Mouse (Mus musculus): Measurements from ENCODE around the gene Mgat5.

Gene Mgat5

DNA sequence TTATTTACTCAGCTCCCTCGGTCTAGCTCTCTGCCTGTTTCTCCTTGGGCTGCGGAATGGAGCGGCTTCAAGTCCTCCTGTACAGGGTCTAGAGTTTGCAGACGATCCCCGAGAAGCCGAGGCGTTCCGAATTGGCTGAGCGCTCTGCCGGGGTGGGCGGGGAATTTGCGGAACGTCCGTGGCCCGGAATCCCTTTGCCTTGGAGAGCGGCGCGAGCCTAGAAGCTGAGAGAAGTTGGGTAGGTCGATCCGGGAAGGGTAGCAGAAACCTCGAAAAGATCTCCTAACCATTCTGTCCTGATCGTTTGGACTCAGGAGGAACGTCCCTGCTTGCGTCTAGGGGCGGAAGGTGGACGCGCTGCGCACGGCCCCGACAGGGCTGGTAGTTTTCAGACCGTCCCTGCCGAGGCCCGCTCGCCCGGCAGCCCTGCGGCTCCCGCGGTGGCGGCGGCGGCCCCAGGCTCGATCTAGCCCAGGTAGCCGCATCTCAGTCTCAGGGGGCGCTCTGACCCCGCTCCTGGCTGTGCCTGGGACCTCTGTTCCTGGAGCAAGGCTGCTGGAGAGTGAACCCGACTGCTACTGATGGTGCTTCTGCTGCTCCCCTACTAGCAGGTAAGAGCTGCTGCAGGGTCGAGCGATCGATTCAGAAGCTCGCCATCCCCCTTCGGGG lies at the start of gene Mgat5:
Mgat5 (plus strand) TSS at position 199 of the 669 bp plus-strand sequence.
- DNase-seq (ENCODE audit: low read depth, low spot score): peak; percentile 78

DNA sequence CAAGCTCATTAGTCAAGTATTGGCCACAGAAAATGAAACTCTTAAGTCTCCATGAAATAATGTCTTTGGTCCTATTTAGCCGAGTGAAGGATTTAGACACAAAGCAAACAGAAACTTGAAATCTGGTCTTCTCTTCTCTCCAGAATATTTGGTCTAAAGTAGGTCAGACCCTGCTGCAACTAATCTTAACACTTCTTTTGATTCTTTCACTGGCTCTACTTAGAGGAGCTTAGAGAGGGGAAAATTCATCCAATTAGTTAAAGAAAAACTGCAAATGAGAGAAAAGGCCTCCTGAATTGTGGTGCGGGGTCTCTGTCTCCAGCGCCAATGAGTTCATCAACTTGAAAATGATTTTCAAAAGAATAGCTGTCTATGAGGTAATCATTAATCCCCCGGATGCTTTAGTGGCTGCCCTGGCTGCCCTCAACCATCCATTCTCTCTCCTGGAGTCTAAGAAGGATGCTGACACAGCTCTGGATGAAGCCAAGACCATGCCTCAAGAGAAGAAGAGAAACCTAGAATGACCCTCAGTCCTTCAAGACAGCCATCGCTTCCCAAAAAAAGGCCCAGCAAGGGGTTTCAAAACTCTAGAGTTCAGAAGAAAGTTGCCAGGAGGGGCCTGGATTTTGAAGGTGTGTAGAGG lies 44.6 kb upstream of the Mgat5 start:
- no peak for DNase-seq (ENCODE audit: low read depth, low spot score)

DNA sequence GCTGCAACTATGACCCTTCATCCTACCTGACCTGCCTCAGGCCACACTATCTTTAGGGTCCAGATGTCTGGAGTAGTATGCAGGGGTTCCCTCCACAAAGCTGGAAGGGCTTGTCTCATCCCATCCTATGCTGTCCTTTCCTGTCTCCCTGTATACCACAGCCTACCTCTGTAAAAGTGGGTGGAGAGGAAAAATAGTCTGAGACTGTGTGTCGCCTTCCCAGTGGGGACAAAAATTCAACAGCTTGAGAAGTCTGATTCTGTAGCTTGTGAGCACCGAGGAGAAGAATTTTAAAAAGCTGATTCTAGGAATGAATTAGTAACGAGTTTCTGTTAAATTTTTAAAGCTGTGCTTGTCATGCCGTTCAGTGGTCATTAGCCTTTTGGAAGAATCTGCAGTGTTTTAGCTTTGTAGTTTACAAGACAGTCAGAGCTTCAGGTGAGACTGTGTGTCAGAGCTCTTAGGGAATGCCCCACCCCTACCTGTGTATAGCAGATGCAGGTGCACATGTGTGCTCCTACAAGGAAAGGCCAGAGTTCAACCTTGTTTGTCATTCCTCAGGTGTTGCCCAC lies 40.1 kb upstream of the Mgat5 start:
- DNase-seq (ENCODE audit: low read depth, low spot score): no peak

GRCm38 (mm10) chr1:127166521-127166920 lies 38.3 kb upstream of the Mgat5 start:
- DNase-seq (ENCODE audit: low read depth, low spot score): no peak

DNA sequence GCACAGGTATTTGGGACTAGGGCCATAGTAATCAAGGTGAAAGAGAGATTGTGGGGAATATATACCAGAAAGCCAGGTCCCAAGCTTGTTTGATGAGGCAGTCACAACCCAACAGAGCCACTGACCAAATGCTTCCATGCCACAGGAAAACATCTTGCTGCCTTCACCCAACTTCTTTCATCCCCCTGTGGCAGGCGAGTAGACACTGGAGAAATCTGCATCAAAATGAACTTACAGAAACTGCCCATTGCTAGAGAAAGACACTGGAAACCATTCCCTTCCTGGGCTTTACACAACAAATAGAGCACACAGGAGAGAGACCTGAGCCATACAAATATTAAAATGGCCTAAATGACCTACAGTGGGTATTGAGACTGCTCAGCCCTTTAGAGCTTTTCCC lies 37.2 kb upstream of the Mgat5 start:
- no peak for DNase-seq (ENCODE audit: low read depth, low spot score)

DNA sequence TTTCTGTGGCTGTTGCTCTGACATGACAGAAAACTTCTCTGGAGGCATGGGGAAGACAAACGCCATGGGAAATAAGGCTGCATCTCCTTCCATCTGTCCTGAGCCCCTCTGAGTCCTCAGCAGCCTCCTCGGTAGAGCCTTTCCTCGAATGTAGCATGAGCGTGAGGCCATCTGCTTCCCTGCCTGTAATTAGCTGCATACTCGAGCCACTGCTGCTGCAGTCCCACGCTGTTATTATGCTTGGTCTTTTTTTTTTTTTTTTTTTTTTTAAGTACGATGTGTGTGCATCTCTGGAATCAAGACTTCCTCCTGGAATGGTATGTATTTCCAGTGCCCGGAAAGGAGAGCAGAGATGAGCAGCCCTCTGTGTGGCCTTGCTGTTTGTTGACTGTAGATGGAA lies 36.6 kb upstream of the Mgat5 start:
- DNase-seq (ENCODE audit: low read depth, low spot score): no peak

DNA sequence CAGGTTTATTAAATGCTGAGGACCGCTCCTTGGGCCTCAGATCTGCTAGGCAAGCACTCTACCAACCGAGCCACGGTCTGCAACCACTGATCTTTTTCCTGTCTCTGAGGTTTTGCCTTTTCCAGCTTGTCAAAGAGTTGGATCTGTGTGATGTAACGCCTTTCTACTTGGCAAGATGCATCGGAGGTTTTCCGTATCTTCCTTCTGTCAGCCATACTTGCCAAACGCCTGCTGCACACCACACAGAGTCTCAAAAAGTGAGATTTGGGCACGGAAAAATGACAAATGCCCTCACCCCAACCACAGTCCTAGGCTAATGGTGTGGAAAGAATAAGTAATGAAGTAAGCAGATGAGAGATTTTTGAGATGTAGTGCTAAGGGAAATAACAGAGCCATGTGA lies 35.3 kb upstream of the Mgat5 start:
- DNase-seq (ENCODE audit: low read depth, low spot score): no peak

DNA sequence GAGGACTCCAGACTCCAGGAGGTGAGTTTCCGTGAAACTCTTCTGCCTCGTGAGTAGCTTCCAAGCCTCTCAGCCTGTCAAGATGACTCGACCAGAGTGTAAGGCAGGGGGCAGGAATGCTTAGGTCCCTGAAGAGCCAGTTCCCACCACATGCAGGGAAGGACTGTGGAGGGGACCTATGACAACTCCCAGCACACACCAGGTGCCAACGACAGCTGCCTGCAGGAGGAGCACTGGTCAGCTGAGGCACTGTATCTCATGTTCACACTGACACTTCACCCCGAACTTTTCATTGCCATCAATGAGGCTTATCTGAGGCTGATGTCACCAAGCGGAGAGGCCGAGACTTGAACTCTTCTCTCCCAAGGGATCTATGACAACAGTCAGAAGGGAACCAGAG lies 33.5 kb upstream of the Mgat5 start:
- DNase-seq (ENCODE audit: low read depth, low spot score): no peak

- DNase-seq (ENCODE audit: low read depth, low spot score): no peak
Observed at GRCm38 (mm10) chr1:127173448-127173847, 31.4 kb upstream of the Mgat5 start.

GRCm38 (mm10) chr1:127192396-127192795 lies 12.4 kb upstream of the Mgat5 start:
- no peak for DNase-seq (ENCODE audit: low read depth, low spot score)

GRCm38 (mm10) chr1:127199186-127199585 lies 5.6 kb upstream of the Mgat5 start:
- DNase-seq (ENCODE audit: low read depth, low spot score): no peak

DNA sequence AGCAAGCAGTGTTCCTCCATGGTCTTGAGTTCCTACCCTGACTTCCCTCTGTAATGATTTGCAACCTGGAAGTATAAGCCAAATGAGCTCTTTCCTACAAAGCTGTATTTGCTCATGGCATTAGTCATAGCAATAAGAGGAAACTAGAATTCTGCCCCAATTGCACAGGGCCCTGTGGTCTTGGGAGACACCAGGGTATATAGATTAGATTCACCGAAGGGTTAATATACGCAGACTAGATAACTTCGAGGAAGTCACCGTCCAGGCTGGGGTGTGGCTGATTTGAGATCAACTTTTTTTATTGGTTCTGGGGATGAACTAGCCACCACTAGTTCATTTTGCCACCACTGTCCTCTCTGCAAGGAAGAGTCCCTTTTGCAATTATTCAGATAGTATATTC lies 2.5 kb upstream of the Mgat5 start:
- no peak for DNase-seq (ENCODE audit: low read depth, low spot score)

- no peak for DNase-seq (ENCODE audit: low read depth, low spot score)
Observed at GRCm38 (mm10) chr1:127203231-127203764, 1.5 kb upstream of the Mgat5 start.

- no peak for DNase-seq (ENCODE audit: low read depth, low spot score)
Observed at GRCm38 (mm10) chr1:127205501-127206019, 745 bp downstream of the Mgat5 start.

- no peak for DNase-seq (ENCODE audit: low read depth, low spot score)
Observed at GRCm38 (mm10) chr1:127206020-127206641, 1.3 kb downstream of the Mgat5 start.

- no peak for DNase-seq (ENCODE audit: low read depth, low spot score)
Observed at GRCm38 (mm10) chr1:127206881-127207555, 2.2 kb downstream of the Mgat5 start.

DNA sequence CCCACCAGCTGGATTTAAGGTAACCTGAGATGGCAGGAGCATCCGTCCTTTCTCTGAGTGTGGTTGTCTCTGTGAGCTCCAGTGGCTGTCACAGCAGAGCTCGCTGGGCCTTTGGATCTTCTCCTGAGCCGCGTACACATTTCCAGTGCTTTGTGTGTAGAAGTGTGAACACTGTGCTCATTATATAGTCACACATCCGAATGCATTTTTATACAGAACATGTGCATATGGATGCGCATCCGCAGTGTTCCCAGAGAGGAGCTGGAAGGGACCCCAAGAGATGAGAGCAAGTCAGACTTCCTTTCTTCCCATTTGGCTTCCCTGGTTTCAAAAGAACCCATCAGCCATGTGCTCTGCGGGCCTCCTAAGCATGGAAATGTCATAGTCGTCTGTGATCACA lies 3.4 kb downstream of the Mgat5 start:
- no peak for DNase-seq (ENCODE audit: low read depth, low spot score)

DNA sequence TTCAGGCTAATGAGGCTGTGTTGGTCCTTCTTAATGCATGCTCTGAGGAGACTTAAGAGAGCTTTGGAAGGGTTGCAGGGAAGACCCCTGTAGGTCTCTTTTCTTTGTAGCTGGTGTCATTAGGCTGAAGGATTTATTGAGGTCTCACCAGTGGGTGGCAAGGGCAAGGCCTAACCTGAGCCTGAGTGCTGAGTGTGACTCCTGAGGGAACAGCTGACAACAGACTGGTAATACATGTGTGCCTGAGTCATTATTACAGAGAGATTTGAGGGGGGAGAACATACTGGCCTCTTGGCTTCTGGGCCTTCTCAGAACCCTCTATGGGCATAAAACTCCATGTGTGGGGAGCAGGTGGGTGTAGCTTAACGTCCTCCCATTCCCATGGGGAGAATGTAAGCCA lies 8.0 kb downstream of the Mgat5 start:
- no peak for DNase-seq (ENCODE audit: low read depth, low spot score)

DNA sequence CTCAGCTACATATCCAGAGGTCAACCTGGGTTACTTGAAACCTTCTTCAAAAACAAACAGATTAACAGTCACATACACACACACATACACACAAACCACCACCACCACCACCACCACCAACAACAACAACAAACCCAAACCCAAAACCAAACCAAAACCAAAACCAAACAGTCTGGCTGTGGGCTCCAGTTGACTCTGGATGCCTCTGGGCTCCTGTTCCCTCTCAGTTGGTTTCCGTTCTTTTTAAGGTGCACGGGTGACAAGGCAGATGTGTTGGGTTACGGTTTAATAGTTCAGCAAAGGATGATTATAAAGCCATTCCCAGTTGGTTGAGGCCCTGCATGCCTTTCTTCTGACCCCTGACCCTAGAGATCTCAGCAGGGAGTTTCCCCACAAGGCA lies 8.6 kb downstream of the Mgat5 start:
- DNase-seq (ENCODE audit: low read depth, low spot score): no peak

GRCm38 (mm10) chr1:127214585-127215232 lies 9.9 kb downstream of the Mgat5 start:
- no peak for DNase-seq (ENCODE audit: low read depth, low spot score)

GRCm38 (mm10) chr1:127216979-127217378 lies 12.2 kb downstream of the Mgat5 start:
- peak; percentile 63 for DNase-seq (ENCODE audit: low read depth, low spot score)
